In the genomic region with DNA sequence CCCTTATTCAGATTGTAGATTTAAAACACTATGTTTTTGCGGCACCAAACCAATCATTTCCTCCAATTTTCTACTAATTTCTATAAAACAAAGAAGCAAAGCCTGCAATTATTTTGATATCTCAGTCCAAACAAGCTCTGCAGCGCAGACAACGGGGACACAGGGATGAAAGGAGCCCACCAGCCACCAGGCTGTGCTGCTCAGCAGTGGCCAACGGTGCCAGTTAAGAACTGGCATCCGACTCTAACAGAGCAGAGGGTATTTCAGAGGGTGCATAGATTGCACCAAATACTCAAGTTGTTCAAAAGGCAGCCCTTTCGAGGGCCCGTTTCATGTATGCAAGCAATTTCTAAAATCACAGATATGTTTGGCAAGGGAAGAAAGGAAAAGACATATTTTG, we compare ENCODE assay signal across 21 mouse cellular contexts.
DNase-seq lines count a peak whose midpoint lies in the region; ATAC-seq and TF ChIP-seq lines count a peak whose summit lies in the region.
"Had no signal": no experiment of that assay in that cellular context is flagged by ENCODE, and none has a peak within 500 bp of the region (broad histone marks: within the 10 kb centered on the region; RNA-seq: fewer than 3 reads in every experiment).

No protein-coding gene starts in this region.

- H3K4me2 ChIP-seq in forebrain, postnatal 0 days (ENCODE audit: low read depth): no peak overlapping the region
- no peak overlapping the region for H3K4me2 ChIP-seq in forebrain, embryonic 11.5 days (ENCODE audit: low read depth, low read length, severe bottlenecking)
- H3K4me2 ChIP-seq in midbrain, embryonic 15.5 days: no peak overlapping the region
- H3K4me2 ChIP-seq: embryonic facial prominence, embryonic 13.5 days; hindbrain, embryonic 15.5 days; kidney, embryonic 15.5 days had no signal

- no peaks in the 10 kb centered on the region for H3K27me3 ChIP-seq in forebrain, postnatal 0 days (ENCODE audit: insufficient read depth, low read length)
- no peaks in the 10 kb centered on the region for H3K27me3 ChIP-seq in forebrain, embryonic 11.5 days (ENCODE audit: control insufficient read depth, insufficient read depth, low read length)
- H3K27me3 ChIP-seq in midbrain, embryonic 15.5 days (replicated peaks): 0 out of 2 replicates have a peak, but pooled peaks cover 3% of the 10 kb centered on the region
- H3K27me3 ChIP-seq: embryonic facial prominence, embryonic 13.5 days; hindbrain, embryonic 15.5 days; kidney, embryonic 15.5 days; megakaryocyte, embryonic 14.5 days had no signal

- peak; percentile 60 for TF ChIP-seq CTCF in forebrain, postnatal 0 days (IDR thresholded peaks at IDR 0.05; ENCODE audit: low read depth)

- peak; percentile 70 for DNase-seq in forebrain, postnatal 0 days
- DNase-seq in forebrain, embryonic 11.5 days (ENCODE audit: low spot score): no peak
- peak; percentile 11 to 22 for DNase-seq in layer of hippocampus, postnatal 14 days (ENCODE audit: low spot score in 2 of 2)
- DNase-seq in layer of hippocampus, postnatal 36 days: no peak
- peak; percentile 14 for DNase-seq in brain, embryonic 18.5 days (ENCODE audit: low read depth, low spot score)
- DNase-seq in gastrocnemius, postnatal 25 days: no peak
- DNase-seq: cerebellum, adult 9-10 months; gastrocnemius, postnatal 14 days; kidney, postnatal 4 days; lung, adult 18-20 months; right cerebral cortex, postnatal 14 days; thymus, adult 2 months had no signal

- H3K9me3 ChIP-seq in forebrain, postnatal 0 days (ENCODE audit: low read length): no peaks in the 10 kb centered on the region
- H3K9me3 ChIP-seq in forebrain, embryonic 11.5 days (ENCODE audit: control insufficient read depth, low read length): peaks cover 2% of the 10 kb centered on the region; the same call in 1 of the 2 replicates
- H3K9me3 ChIP-seq in midbrain, embryonic 15.5 days: no peaks in the 10 kb centered on the region
- H3K9me3 ChIP-seq: embryonic facial prominence, embryonic 13.5 days; hindbrain, embryonic 15.5 days; kidney, embryonic 15.5 days; limb, embryonic 10.5 days had no signal

- no peaks in the 10 kb centered on the region for H3K36me3 ChIP-seq in forebrain, postnatal 0 days (ENCODE audit: insufficient read depth)
- no peaks in the 10 kb centered on the region for H3K36me3 ChIP-seq in forebrain, embryonic 11.5 days (ENCODE audit: control insufficient read depth, insufficient read depth, low read length)
- H3K36me3 ChIP-seq in midbrain, embryonic 15.5 days (replicated peaks): no peaks in the 10 kb centered on the region
- H3K36me3 ChIP-seq: embryonic facial prominence, embryonic 13.5 days; hindbrain, embryonic 15.5 days; kidney, embryonic 15.5 days; limb, embryonic 10.5 days had no signal

- H3K4me3 ChIP-seq in forebrain, postnatal 0 days (ENCODE audit: low read depth, low read length): no peak overlapping the region
- no peak overlapping the region for H3K4me3 ChIP-seq in forebrain, embryonic 11.5 days (ENCODE audit: low read depth, low read length)
- no peak overlapping the region for H3K4me3 ChIP-seq in midbrain, embryonic 15.5 days
- H3K4me3 ChIP-seq: embryonic facial prominence, embryonic 13.5 days; hindbrain, embryonic 15.5 days; kidney, embryonic 15.5 days; left cerebral cortex, adult 2 months; limb, embryonic 10.5 days; megakaryocyte, embryonic 14.5 days; myocyte had no signal

- no peak overlapping the region for H3K9ac ChIP-seq in forebrain, postnatal 0 days
- H3K9ac ChIP-seq in forebrain, embryonic 11.5 days (ENCODE audit: low read length): no peak overlapping the region
- no peak overlapping the region for H3K9ac ChIP-seq in midbrain, embryonic 15.5 days
- H3K9ac ChIP-seq: embryonic facial prominence, embryonic 13.5 days; hindbrain, embryonic 15.5 days; kidney, embryonic 15.5 days had no signal

- WGBS in forebrain, postnatal 0 days: 44% methylated on average over 7 of the region's 7 CpGs
- 87% methylated on average over 7 of the region's 7 CpGs for WGBS in forebrain, embryonic 11.5 days
- 72% methylated on average over 7 of the region's 7 CpGs for WGBS in midbrain, embryonic 15.5 days

- H3K4me1 ChIP-seq in forebrain, postnatal 0 days (ENCODE audit: insufficient read depth): no peaks in the 10 kb centered on the region
- no peaks in the 10 kb centered on the region; the same call in 1 of the 2 replicates for H3K4me1 ChIP-seq in forebrain, embryonic 11.5 days (replicated peaks; ENCODE audit: control insufficient read depth, insufficient read depth, low read length)
- peaks cover 26% of the 10 kb centered on the region for H3K4me1 ChIP-seq in midbrain, embryonic 15.5 days
- H3K4me1 ChIP-seq: embryonic facial prominence, embryonic 13.5 days; kidney, embryonic 15.5 days; limb, embryonic 10.5 days; megakaryocyte, embryonic 14.5 days had no signal

- H3K27ac ChIP-seq in forebrain, postnatal 0 days (ENCODE audit: low read depth, low read length): no peak overlapping the region
- H3K27ac ChIP-seq in forebrain, embryonic 11.5 days (ENCODE audit: low read depth, low read length): no peak overlapping the region
- peak overlapping the region; percentile 53 for H3K27ac ChIP-seq in midbrain, embryonic 15.5 days
- H3K27ac ChIP-seq: embryonic facial prominence, embryonic 13.5 days; hindbrain, embryonic 15.5 days; kidney, embryonic 15.5 days; left cerebral cortex, adult 2 months; limb, embryonic 10.5 days had no signal

- ATAC-seq in forebrain, postnatal 0 days: peak; percentile 79
- ATAC-seq in forebrain, embryonic 11.5 days (replicated peaks; ENCODE audit: low FRiP score): no peak
- ATAC-seq in midbrain, embryonic 15.5 days (replicated peaks): no peak
- ATAC-seq: intestine, postnatal 0 days had no signal

Comparison
In these comparisons a context has a peak if more than half of its experiments do, and no peak if none do; other contexts are left out.
1. DNase-seq: peak in forebrain, postnatal 0 days (single experiment), layer of hippocampus, postnatal 14 days (2 of 2) and brain, embryonic 18.5 days (single experiment); none in forebrain, embryonic 11.5 days (single experiment), layer of hippocampus, postnatal 36 days (0 of 2) and gastrocnemius, postnatal 25 days (single experiment).